Mouse (Mus musculus): ENCODE data around the gene Rps6ka2. TPM values are rescaled to one million over a fixed set of nuclear protein-coding genes. Genes with fewer than 3 reads are reported as not detected.
"Not testable (repeated sequence)": the region's sequence is repeated elsewhere in the genome, so short reads cannot be mapped to it uniquely, and the experiment has no call there.

Rps6ka2 gene
- 30.3 and 33.3 TPM in 2 replicates for polyA plus RNA-seq (2012; rRNA removed)

DNA sequence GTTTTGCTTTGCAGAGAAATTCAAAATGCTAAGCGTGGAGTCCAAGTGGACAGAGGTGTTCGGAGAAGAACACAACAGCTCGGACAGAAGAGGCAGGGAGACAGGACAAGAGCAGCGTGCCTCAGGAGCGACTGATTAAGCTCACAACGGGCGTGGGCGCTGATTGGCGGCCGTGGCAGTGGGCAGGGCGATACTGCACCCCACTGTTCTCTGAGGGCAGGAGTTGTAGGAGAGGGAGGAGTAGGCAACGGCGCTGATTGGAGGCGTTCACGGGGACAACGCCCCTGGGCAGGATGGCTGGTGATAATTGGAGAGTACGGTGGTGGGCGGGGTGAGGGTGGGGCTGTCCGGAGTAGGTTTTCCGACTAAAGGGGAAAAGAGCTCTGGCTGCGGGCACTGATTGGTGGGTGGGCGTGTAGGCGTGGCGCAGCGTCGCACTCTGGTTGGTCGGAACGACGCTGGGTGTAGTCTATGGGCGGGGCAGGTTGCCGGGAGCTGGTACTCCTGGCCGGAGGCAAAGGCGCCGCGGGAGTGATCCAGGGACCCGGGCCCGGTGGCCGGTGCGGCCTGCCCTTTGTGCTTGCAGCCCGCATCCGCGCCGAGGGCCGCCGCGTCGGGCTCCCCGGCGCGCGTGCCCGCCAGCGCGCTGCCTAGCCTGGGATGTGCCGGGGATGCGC lies at the start of gene Rps6ka2:
Gene Rps6ka2, plus strand, starts transcription at position 489 of the 677 bp plus-strand sequence.
- TF ChIP-seq POLR2A (IDR thresholded peaks at IDR 0.05; ENCODE audit: borderline replicate concordance, extremely low read depth, insufficient read depth, insufficient read length, poor library complexity, severe bottlenecking) (peak; percentile 92), CTCF (IDR thresholded peaks at IDR 0.05; ENCODE audit: borderline replicate concordance, extremely low read depth, insufficient read depth, insufficient read length) (no peak)
- DNase-seq (ENCODE audit: low read depth), result peak; percentile 100

DNA sequence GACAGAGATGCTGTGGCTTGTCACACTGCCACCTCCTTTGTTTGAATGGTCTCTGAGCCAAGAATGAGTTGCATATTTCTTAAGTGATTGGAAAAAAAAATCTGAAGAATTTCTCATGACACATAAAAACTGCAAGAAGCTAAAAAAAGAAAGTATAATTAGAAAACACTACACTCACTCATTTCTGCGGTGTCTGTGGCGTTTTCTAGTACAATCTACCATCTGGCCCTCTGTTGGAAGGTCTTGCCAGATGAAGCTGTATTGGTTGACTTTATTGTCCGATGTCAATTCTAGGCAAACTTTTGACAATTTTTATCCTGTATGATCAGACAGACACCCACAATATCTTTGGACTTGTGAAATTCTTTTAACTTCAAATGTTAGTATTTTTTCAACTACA lies 49.1 kb upstream of the Rps6ka2 start:
- DNase-seq (ENCODE audit: low read depth), result not testable (repeated sequence)

DNA sequence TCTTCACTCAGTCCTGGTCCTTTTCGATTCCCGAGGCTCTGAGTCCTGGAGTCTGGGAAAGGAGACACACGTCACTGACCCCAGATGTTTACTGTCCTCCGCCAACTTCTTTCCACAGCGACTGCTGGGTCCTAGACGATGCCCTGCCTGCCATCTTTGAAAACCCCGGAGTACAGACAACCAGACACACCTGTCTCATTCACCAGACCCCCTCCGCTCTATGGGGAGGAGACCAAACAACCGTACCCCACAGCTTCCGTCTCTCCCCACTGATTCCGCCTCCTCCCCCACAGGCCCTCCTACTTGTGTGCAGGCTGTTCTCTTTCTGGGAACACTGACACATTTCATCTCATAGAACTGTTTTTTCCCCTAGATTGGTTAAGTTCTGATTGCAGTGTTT lies 47.4 kb upstream of the Rps6ka2 start:
- not testable (repeated sequence) for DNase-seq (ENCODE audit: low read depth)

DNA sequence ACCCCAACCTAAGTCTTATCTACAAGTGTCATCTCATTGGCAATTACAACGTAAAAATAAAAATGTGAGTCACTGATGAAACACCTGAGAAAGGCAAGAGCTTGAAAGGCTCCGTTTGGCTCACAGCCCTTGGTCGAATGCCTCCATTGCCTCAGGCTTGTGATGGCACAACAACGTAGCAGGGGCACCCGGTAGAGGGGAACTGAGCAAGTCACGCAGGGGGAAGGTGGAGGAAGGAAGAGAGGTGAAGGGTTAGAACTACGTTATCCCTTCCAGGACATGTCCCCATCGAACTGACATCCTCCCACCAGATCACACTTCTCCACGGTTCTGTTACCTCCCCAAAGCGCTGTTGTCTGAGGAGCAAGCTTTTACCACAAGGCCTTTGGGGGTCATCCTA lies 43.4 kb upstream of the Rps6ka2 start:
- not testable (repeated sequence) for DNase-seq (ENCODE audit: low read depth)

DNA sequence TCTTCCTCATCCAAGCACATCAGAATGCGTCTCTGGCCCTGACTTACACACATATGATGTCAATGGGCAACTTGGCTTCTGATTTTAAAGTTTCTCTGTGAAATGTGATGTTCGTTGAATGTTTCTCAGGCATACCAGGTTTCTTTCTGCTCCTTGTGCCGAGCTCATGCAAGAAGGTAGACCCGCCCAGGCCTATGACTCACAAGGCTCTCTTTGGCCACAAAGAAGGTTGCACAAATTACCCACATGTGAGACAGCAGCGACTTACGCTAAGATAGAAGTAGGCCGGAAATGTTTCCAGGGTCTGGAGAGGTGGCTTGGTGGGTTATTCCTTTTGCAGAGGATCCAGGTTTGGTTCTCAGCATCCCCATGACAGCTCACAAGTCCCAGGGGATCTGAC lies 35.9 kb upstream of the Rps6ka2 start:
- DNase-seq (ENCODE audit: low read depth), result not testable (repeated sequence)

DNA sequence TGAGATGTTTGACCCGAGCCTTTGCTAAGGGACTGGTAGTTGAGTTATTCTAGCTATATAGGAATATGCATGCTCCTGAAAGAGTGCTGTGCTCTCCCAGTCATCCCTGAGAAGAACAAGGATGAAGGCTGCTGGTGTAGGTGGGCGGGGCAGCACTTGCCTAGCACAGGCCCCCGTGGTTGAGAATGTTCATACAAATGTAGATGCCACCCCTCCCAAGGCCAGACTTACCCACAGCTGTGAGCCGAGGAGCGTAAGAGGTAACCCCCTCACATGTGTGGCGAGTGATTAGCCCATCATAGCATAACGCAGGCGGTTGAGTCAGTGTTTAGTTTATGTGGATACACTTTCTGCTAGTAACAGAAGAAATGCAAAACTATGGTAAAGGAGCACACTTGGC lies 34.6 kb upstream of the Rps6ka2 start:
- DNase-seq (ENCODE audit: low read depth), result not testable (repeated sequence)

DNA sequence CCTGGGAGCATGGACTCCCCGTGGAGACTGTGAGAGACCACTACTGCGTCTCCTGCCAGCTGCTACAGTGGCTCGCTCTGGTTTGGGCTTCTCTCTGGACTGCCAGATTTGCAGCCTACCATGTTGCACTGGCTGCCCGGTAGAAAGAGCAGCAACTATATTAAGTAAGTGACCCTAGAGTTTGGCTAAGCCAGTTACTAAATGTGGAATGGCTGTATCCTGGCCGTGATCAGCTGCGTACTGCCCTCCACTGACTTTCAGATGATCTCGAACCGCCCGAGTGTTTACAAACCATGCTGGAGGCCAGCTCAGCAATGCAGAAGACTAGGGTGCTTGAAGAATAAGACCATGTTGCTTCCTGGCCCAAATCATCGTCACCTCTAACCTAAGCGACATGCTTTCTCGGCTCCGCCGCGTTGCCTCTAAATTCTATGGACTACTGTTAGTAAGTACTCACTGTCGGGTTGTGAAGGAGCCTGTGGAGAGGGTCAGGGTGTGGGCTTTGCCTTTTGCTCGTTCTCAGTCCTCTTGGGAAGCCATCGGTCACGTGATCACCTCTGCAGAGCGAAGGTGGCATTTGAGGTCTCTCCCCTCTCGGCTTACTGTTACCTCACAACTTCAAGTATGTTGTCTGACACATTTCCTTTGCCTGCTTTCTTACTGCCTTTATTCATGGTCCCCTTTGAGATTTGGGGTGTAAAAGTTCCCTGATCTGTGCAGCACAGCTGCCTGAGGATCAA lies 31.6 kb upstream of the Rps6ka2 start:
- TF ChIP-seq CTCF (IDR thresholded peaks at IDR 0.05; ENCODE audit: borderline replicate concordance, extremely low read depth, insufficient read depth, insufficient read length) (no peak), POLR2A (IDR thresholded peaks at IDR 0.05; ENCODE audit: borderline replicate concordance, extremely low read depth, insufficient read depth, insufficient read length, poor library complexity, severe bottlenecking) (no peak)
- DNase-seq (ENCODE audit: low read depth), result no peak

DNA sequence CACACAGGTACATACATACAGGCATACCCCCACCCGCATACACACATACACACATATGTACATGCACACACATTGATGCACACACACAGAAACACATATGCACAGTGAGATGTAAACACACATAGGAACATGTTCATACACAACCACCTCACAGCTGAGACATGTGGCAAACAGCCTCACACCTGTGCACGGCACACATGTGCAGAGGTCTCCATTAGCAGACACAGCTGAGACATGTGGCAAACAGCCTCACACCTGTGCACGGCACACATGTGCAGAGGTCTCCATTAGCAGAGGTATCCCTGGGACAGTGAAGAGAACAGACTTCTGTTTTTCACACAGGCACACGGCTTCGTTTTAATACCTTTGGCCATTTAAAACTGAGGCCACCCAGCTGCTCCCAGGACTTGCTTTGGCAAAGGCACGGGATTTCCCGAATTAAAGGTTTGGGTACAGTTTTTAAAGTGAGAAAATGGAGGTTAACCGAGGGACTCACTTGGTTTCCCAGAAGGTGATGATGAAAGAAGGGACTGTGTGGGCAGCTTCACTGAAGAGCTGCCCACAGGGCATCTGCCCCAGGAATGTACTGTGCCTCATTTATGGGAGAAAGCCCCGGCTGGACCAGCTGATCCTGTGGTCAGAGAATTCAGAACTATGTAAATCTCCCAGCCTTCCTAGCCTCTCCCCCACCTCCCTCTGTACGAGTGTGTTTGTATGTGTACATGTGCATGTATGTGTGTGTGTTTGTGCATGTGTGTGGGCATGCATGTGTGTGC lies 29.3 kb upstream of the Rps6ka2 start:
- no peak for DNase-seq (ENCODE audit: low read depth)
- no peak for TF ChIP-seq POLR2A (IDR thresholded peaks at IDR 0.05; ENCODE audit: borderline replicate concordance, extremely low read depth, insufficient read depth, insufficient read length, poor library complexity, severe bottlenecking)
- TF ChIP-seq CTCF (IDR thresholded peaks at IDR 0.05; ENCODE audit: borderline replicate concordance, extremely low read depth, insufficient read depth, insufficient read length), result no peak

DNA sequence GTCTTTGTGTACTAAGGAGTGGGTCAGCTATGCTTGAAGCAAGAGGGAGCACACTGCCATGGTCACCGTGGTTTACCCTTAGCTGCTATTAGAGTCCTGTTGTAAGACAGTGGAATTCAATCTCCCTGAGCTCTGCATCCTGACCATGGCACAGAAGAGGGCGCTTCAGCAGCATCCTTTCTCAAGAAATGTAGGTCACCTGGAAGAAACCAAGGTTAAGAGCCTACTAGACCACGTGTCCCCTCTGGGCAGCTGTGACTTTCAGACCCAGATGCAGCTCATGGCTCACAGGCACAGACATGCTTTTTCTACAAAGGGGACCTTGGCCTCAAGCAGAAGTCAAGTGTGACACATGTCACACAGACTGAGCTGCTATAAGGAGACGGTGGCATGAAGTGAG lies 27.5 kb upstream of the Rps6ka2 start:
- DNase-seq (ENCODE audit: low read depth), result no peak
- TF ChIP-seq CTCF (IDR thresholded peaks at IDR 0.05; ENCODE audit: borderline replicate concordance, extremely low read depth, insufficient read depth, insufficient read length) (no peak), POLR2A (IDR thresholded peaks at IDR 0.05; ENCODE audit: borderline replicate concordance, extremely low read depth, insufficient read depth, insufficient read length, poor library complexity, severe bottlenecking) (no peak)

DNA sequence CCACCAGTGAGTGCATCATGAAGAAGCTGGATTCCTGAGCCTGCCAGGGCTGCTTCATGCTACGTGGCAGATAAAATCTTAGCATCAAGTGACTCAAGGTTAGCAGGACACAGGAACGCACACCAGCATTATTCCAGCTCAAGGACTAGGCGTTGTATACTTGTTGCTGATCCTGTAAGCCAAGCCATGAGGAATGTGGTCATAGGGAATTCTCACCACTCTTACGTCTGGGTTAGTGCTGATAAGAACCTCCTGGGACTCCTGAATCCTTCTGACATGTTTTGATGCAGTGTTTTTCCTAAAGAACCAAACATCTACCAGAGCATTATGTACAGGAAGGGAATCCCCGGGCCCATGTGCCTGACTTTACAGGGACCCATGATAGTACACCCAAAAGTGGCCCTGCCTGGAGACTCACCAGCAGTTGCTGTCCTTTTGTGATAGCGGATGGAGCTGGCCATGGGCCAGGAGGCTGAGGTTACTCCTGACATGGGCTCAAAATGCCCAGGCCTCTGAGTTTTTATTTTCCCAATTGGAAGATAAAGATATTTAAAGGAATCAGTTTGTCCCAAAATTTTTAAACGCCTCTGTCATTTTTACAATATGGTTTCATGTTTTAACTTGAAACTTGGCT lies 25.9 kb upstream of the Rps6ka2 start:
- TF ChIP-seq CTCF (IDR thresholded peaks at IDR 0.05; ENCODE audit: borderline replicate concordance, extremely low read depth, insufficient read depth, insufficient read length), result no peak
- no peak for TF ChIP-seq POLR2A (IDR thresholded peaks at IDR 0.05; ENCODE audit: borderline replicate concordance, extremely low read depth, insufficient read depth, insufficient read length, poor library complexity, severe bottlenecking)
- DNase-seq (ENCODE audit: low read depth), result no peak

DNA sequence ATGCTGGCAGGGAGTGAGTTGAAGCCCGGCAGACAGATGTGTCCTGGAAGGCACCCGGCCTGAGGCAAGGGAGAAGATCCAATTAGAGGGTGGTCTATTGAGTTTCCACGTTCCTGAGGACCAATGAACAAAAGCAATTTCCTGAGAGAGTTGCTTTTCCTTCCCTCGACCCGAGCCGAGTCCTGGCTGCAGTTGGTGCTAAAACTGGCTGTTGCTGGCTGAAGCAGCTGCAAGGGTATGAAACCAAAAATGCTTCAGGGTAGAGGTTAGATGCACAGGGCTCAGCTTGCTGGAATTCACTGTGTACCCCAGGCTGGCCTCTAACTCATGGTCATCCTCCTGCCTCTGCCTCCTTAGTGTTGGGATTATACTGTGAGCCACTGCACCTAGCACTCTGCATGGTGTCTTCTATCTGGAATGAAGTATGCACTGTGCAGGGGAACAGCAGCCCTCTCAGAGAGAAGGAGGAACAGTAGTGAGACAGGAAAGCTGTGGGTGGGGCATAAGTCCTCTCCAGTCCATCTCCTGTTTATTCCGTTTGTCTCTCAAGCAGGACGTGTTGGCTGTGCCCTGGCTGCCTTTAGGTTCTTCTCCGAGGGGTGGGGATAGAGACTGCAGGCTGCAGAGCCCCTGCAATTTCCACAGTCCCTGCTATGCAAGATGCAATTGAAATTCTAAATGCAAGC lies 24.4 kb upstream of the Rps6ka2 start:
- DNase-seq (ENCODE audit: low read depth), result no peak
- TF ChIP-seq CTCF (IDR thresholded peaks at IDR 0.05; ENCODE audit: borderline replicate concordance, extremely low read depth, insufficient read depth, insufficient read length), result no peak
- no peak for TF ChIP-seq POLR2A (IDR thresholded peaks at IDR 0.05; ENCODE audit: borderline replicate concordance, extremely low read depth, insufficient read depth, insufficient read length, poor library complexity, severe bottlenecking)

DNA sequence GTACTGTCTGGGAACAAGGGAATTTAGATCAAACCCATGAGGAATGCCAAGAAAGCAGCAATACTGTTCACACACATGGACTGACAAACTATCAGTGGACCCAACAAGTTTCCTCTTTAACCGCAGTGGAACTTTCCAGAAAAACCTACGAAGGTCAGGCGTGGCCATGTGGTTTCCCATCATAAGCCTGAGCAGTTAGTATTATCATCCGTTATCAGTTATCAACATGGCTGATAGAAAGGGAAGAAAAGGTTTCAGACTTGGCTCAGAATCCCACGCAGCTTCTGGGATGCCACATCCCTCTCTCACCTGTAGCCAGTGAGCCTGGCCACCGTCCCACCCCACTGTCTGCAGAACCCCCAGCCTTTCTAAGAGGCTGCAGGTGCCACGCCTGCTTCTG lies 23.4 kb upstream of the Rps6ka2 start:
- no peak for DNase-seq (ENCODE audit: low read depth)
- TF ChIP-seq CTCF (IDR thresholded peaks at IDR 0.05; ENCODE audit: borderline replicate concordance, extremely low read depth, insufficient read depth, insufficient read length) (no peak), POLR2A (IDR thresholded peaks at IDR 0.05; ENCODE audit: borderline replicate concordance, extremely low read depth, insufficient read depth, insufficient read length, poor library complexity, severe bottlenecking) (no peak)
